Mouse (Mus musculus) urinary bladder, postnatal 25 days (tissue): ENCODE results near the gene Npat.

Experiments
- DNase-seq: peaks from one replicate; pipeline ENCODE4 v3.0.0; 2022; ENCODE audit warnings: low spot score

Npat gene

GRCm38 (mm10) chr9:53536558-53537320 is at the start of gene Npat, which contains the start of gene Atm:
Gene Npat (plus strand): TSS chr9:53537047.
Gene Atm (minus strand): TSS chr9:53536740.
- peak; percentile 98 for DNase-seq

- no peak for DNase-seq
These were observed 28.8 kb upstream of the Npat start for GRCm38 (mm10) chr9:53508053-53508452.

GRCm38 (mm10) chr9:53514091-53514490 is 22.8 kb upstream of the Npat start:
- DNase-seq = no peak

GRCm38 (mm10) chr9:53517373-53518009 is 19.4 kb upstream of the Npat start:
- no peak for DNase-seq

- peak; percentile 3 for DNase-seq
These were observed 1.2 kb upstream of the Npat start for GRCm38 (mm10) chr9:53535416-53536320.

- no peak for DNase-seq
These were observed 604 bp downstream of the Npat start for GRCm38 (mm10) chr9:53537336-53537965.

- no peak for DNase-seq
These were observed 33.8 kb downstream of the Npat start for GRCm38 (mm10) chr9:53570662-53571061.

GRCm38 (mm10) chr9:53572516-53573307 is 35.9 kb downstream of the Npat start:
- no peak for DNase-seq

- DNase-seq = no peak
These were observed 38.9 kb downstream of the Npat start for GRCm38 (mm10) chr9:53575721-53576120.

- DNase-seq = no peak
These were observed 45.0 kb downstream of the Npat start for GRCm38 (mm10) chr9:53581870-53582269.

GRCm38 (mm10) chr9:53594764-53595163 is 57.9 kb downstream of the Npat start:
- peak; percentile 62 for DNase-seq

GRCm38 (mm10) chr9:53596971-53597600 is 60.2 kb downstream of the Npat start:
- no peak for DNase-seq

GRCm38 (mm10) chr9:53598631-53599030 is 61.8 kb downstream of the Npat start:
- no peak for DNase-seq

- no peak for DNase-seq
These were observed 64.7 kb downstream of the Npat start for GRCm38 (mm10) chr9:53601541-53601940.

- no peak for DNase-seq
These were observed 66.5 kb downstream of the Npat start for GRCm38 (mm10) chr9:53603384-53603783.

- DNase-seq = no peak
These were observed 67.0 kb downstream of the Npat start for GRCm38 (mm10) chr9:53603849-53604248.

- no peak for DNase-seq
These were observed 68.1 kb downstream of the Npat start for GRCm38 (mm10) chr9:53604954-53605353.

GRCm38 (mm10) chr9:53607192-53607591 is 70.3 kb downstream of the Npat start:
- DNase-seq = no peak

- DNase-seq = no peak
These were observed 71.0 kb downstream of the Npat start for GRCm38 (mm10) chr9:53607816-53608215.

GRCm38 (mm10) chr9:53609306-53609967 is 72.6 kb downstream of the Npat start:
- no peak for DNase-seq
